23 mouse cellular contexts compared by ENCODE assay signal in the genomic region with DNA sequence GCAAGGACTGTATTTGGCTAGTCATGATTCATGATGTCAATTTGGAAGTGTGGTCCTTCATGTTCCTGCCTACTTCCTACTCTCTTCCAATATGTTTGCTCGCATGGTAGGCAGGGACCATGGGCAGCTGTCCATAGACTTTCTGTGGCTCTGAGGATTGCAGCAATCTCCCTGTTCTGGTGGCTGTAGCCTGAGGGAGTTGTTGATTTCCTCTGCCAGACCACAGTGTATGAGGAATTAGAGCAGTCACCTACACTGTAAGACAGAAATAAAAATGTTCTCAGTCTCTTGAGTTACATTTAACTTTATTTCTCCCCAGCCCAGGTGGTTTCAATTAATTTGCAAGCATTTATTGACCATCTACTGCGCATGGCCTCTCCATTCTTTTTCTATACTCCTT.
"Had no signal": no experiment of that assay in that cellular context is flagged by ENCODE, and none has a peak within 500 bp of the region (broad histone marks: within the 10 kb centered on the region; RNA-seq: fewer than 3 reads in every experiment).

No protein-coding gene starts in this region.

- H3K36me3 ChIP-seq: limb, embryonic 12.5 days; liver, embryonic 12.5 days; liver, embryonic 15.5 days; lung, embryonic 15.5 days; midbrain, embryonic 10.5 days; midbrain, embryonic 13.5 days; neural tube, embryonic 13.5 days; stomach, embryonic 15.5 days had no signal

- DNase-seq: kidney, adult 2 months; kidney, postnatal 25 days; layer of hippocampus, postnatal 36 days; liver; lung, adult 18-20 months; lung, postnatal 10 days; lung, postnatal 36 days; right cerebral cortex, postnatal 4 days; spleen, adult 18-20 months; thymus, postnatal 25 days had no signal

- H3K4me3 ChIP-seq: left cerebral cortex, adult 2 months; limb, embryonic 12.5 days; liver, embryonic 12.5 days; liver, embryonic 15.5 days; lung, embryonic 15.5 days; megakaryocyte, embryonic 14.5 days; midbrain, embryonic 10.5 days; midbrain, embryonic 13.5 days; myocyte; neural tube, embryonic 13.5 days; stomach, embryonic 15.5 days had no signal

- H3K27ac ChIP-seq: kidney, postnatal 0 days; left cerebral cortex, adult 2 months; limb, embryonic 12.5 days; liver, embryonic 12.5 days; liver, embryonic 15.5 days; lung, embryonic 15.5 days; midbrain, embryonic 10.5 days; midbrain, embryonic 13.5 days; neural tube, embryonic 13.5 days; stomach, embryonic 15.5 days had no signal

- H3K4me1 ChIP-seq: limb, embryonic 12.5 days; liver, embryonic 12.5 days; liver, embryonic 15.5 days; lung, embryonic 15.5 days; megakaryocyte, embryonic 14.5 days; midbrain, embryonic 10.5 days; midbrain, embryonic 13.5 days; neural tube, embryonic 13.5 days; stomach, embryonic 15.5 days had no signal

- ATAC-seq: liver, embryonic 12.5 days; midbrain, embryonic 13.5 days; midbrain, embryonic 16.5 days had no signal

- H3K4me2 ChIP-seq: limb, embryonic 12.5 days; liver, embryonic 12.5 days; liver, embryonic 15.5 days; lung, embryonic 15.5 days; midbrain, embryonic 13.5 days; neural tube, embryonic 13.5 days; stomach, embryonic 15.5 days had no signal

- H3K27me3 ChIP-seq: limb, embryonic 12.5 days; liver, embryonic 12.5 days; liver, embryonic 15.5 days; lung, embryonic 15.5 days; midbrain, embryonic 13.5 days; neural tube, embryonic 13.5 days; stomach, embryonic 15.5 days had no signal

- H3K9ac ChIP-seq: limb, embryonic 12.5 days; liver, embryonic 12.5 days; liver, embryonic 15.5 days; lung, embryonic 15.5 days; midbrain, embryonic 13.5 days; neural tube, embryonic 13.5 days; stomach, embryonic 15.5 days had no signal

- H3K9me3 ChIP-seq: limb, embryonic 12.5 days; liver, embryonic 12.5 days; liver, embryonic 15.5 days; lung, embryonic 15.5 days; midbrain, embryonic 10.5 days; midbrain, embryonic 13.5 days; neural tube, embryonic 13.5 days; stomach, embryonic 15.5 days had no signal
